Mouse (Mus musculus) hindbrain, embryonic 15.5 days (tissue): ENCODE data around the gene Nhsl2. TPM values are rescaled to one million over a fixed set of nuclear protein-coding genes. Genes with fewer than 3 reads are reported as not detected.

ENCODE experiments used
- ATAC-seq: fragments of 200-750 bp; cut with Nextera tagmentation; 2 replicates; pipeline ENCODE4 v1.8.0; 2017; ENCODE audit warnings: low read depth, moderate number of reproducible peaks, moderate TSS enrichment; ENCODE audit not compliant: low FRiP score
- H3K27ac ChIP-seq: fragments of 300-500 bp; sonication (generic); replicated peaks from 2 replicates; pipeline ENCODE4 v1.5.1; 2015; ENCODE audit warnings: mild to moderate bottlenecking, inconsistent platforms
- H3K27me3 ChIP-seq: fragments of 300-500 bp; sonication (generic); 2 replicates; pipeline ENCODE4 v1.6.1; 2015; ENCODE audit warnings: control low read depth, inconsistent platforms
- H3K36me3 ChIP-seq: fragments of 300-500 bp; sonication (generic); 2 replicates; pipeline ENCODE4 v1.6.1; 2015; ENCODE audit warnings: control low read depth, inconsistent platforms
- H3K4me1 ChIP-seq: fragments of 300-500 bp; sonication (generic); replicated peaks from 2 replicates; pipeline ENCODE4 v1.6.1; 2015; ENCODE audit warnings: control low read depth, inconsistent platforms
- H3K4me2 ChIP-seq: fragments of 300-500 bp; sonication (generic); 2 replicates; pipeline ENCODE4 v1.6.1; 2015; ENCODE audit warnings: moderate library complexity, mild to moderate bottlenecking, inconsistent platforms
- H3K4me3 ChIP-seq: fragments of 300-500 bp; sonication (generic); 2 replicates; pipeline ENCODE4 v1.5.1; 2015; ENCODE audit warnings: mild to moderate bottlenecking, inconsistent platforms
- H3K9ac ChIP-seq: fragments of 300-500 bp; sonication (generic); 2 replicates; pipeline ENCODE4 v1.6.1; 2015; ENCODE audit warnings: inconsistent platforms
- H3K9me3 ChIP-seq: fragments of 300-500 bp; sonication (generic); 2 replicates; pipeline ENCODE4 v1.6.1; 2016; ENCODE audit warnings: control low read depth, inconsistent platforms
- WGBS: fragments of 180-500 bp; shearing (Covaris S2); methylation state at CpG from one replicate; pipeline ENCODE4 v1.1.7; 2015; 5-methylcytosine and 5-hydroxymethylcytosine counted together
- polyA plus RNA-seq: library from polyadenylated mRNA; unstranded; fragments of >200 nt; fragmentation: Nextera tagmentation; extraction: Ambion mirVana; gene quantifications from 2 replicates; pipeline ENCODE4 v1.2.1, GENCODE M21; 2015

Gene Nhsl2
- polyA plus RNA-seq, 1 experiment from 2014 or later, result 6.4 TPM

DNA sequence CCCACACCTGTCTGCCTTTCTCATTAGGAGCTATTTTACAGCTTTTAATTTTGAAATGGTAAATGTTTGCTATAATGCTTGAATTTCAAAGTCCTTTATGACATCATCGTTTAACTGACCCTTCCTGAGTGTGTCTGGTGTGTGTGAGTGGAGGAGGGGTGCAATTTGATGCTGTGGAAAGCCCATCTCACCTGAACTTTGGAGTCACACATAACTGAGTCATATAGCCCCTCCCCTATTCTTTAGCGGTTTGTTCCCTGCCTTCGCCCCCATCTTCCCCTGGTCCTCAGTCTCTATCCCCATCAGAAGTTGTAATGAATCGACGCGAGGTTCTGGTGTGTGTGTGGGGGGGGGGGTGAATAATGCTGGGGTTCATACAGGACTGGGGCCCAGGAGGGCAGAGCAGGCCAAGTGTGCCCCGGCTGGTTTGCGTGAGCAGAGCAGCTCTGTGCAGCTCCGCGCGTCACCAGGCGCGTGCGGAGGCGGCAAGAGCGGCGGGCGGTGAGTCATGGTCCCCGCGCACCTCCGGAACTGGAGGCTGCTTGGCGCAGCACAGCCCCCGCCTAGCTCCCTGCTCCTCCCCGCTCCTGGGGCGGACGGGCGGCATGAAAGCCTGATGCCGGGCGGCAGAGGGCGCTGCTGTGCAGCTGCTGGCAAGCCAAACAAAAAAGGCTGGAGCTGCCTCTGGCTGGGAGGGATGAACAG is 104.8 kb downstream of the Nhsl2 start:
- 0 out of 2 replicates have a peak overlapping the region, but pooled peaks have one; percentile 38 for H3K27ac ChIP-seq
- H3K4me1 ChIP-seq, result peaks cover 9% of the 10 kb centered on the region; the same call in 1 of the 2 replicates
- peak overlapping the region; percentile 39; the same call in 1 of the 2 replicates for H3K9ac ChIP-seq
- no peaks in the 10 kb centered on the region for H3K36me3 ChIP-seq
- WGBS, result 10% methylated on average over 25 of the region's 30 CpGs
- H3K9me3 ChIP-seq, result no peaks in the 10 kb centered on the region
- H3K4me3 ChIP-seq, result peak overlapping the region; percentile 36
- peak; percentile 98 for ATAC-seq
- peak overlapping the region; percentile 65 for H3K4me2 ChIP-seq
- H3K27me3 ChIP-seq, result peaks cover 10% of the 10 kb centered on the region; the same call in 1 of the 2 replicates

DNA sequence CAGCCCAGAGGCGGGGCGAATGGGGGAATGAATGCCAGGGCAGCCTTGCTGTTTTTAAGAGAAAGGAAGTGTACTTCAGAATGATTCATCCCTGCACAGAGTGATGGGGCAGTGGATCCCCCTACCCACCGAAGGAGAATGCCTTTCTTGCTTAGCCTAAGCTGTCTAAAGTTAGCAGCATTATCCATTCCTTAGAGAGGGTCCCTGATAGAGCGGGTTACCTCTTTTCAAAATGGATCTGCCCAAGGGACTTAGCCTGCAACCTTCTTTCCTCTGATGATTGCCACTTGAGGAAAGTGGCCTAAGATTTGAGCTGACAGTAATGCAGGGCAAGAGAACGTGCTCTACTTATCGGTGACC is 105.3 kb downstream of the Nhsl2 start:
- H3K4me3 ChIP-seq, result peak overlapping the region; percentile 36

DNA sequence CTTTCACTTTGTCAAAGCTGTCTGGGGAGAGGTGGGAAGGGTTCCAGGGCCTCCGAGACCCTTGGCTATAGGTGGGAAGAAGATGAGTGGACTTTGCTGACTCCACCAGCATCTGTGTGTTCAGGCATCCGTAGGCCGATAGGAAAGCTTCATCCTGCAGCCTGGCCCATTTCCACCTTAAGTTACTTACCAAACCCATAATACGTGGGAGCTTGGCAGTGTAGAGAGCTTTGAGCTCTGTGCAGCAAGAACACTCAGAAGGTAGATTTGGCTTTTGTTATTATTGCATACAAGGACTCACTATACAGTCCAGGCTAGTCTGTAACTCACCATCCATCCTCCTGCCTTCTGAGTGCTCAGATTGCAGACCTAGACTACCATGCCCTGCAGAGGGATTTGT is 112.7 kb downstream of the Nhsl2 start:
- Histone ChIP-seq H3K4me3 (no peak overlapping the region), H3K36me3 (no peaks in the 10 kb centered on the region), H3K4me2 (no peak overlapping the region), H3K27me3 (peaks cover 16% of the 10 kb centered on the region; the same call in 1 of the 2 replicates), H3K9ac (no peak overlapping the region), H3K4me1 (no peaks in the 10 kb centered on the region), H3K9me3 (no peaks in the 10 kb centered on the region), H3K27ac (no peak overlapping the region)
- no peak for ATAC-seq
- 91% methylated on average over 4 of the region's 4 CpGs for WGBS

More for the DNA sequence above, 105.3 kb downstream of the Nhsl2 start:
- ATAC-seq, result no peak
- Histone ChIP-seq H3K4me2 (peak overlapping the region; percentile 65), H3K9me3 (no peaks in the 10 kb centered on the region), H3K4me1 (peaks cover 9% of the 10 kb centered on the region; the same call in 1 of the 2 replicates), H3K9ac (no peak overlapping the region), H3K27me3 (peaks cover 10% of the 10 kb centered on the region; the same call in 1 of the 2 replicates), H3K27ac (no peak overlapping the region), H3K36me3 (no peaks in the 10 kb centered on the region)
- WGBS, result 50% methylated on average over 5 of the region's 6 CpGs

DNA sequence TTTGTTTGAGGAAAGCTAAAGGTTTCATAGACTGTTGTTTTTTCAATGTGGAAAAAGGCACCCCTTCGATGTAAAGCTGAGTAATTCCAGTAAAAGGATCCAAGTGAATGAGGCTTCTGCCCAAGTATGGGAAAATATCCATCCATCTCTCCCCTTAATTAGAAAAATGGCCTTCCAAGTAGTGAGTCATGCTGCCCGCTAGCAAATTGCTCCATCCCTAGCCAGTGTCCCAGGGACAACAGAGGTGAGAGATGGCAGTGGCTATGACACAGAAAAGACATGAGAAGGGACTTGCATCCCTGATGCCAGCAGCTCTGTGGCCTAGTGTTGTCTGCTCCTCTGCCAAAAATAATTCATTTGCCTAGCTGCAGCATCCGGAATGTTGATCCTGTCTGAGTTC is 114.5 kb downstream of the Nhsl2 start:
- no peaks in the 10 kb centered on the region for H3K4me1 ChIP-seq
- no peaks in the 10 kb centered on the region for H3K9me3 ChIP-seq
- no peak for ATAC-seq
- peaks cover 12% of the 10 kb centered on the region; the same call in 1 of the 2 replicates for H3K27me3 ChIP-seq
- H3K36me3 ChIP-seq, result no peaks in the 10 kb centered on the region
- WGBS, result 78% methylated on average over 3 of the region's 3 CpGs
- H3K4me3 ChIP-seq, result no peak overlapping the region
- H3K4me2 ChIP-seq, result no peak overlapping the region
- H3K9ac ChIP-seq, result no peak overlapping the region
- no peak overlapping the region for H3K27ac ChIP-seq

DNA sequence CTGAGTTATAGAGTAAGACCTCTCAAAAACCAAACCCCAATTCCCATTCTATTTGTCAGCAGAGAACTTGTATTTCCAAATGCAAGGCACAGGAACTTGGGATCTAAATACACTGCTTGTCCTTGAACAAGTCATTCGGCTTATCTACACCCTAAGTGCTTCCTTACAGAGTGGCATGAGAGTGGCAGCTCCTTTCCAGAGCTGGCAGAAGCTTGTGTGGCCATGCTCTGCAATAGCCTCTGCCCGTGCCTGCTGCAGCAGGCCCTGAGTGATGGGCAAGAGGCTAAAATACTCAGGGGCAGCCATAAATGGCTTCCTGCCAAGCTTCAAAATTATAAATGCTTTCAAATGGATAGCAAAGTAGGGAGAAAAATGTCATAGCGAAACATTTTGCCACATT is 123.8 kb downstream of the Nhsl2 start:
- H3K4me1 ChIP-seq, result no peaks in the 10 kb centered on the region
- no peak overlapping the region for H3K27ac ChIP-seq
- H3K9me3 ChIP-seq, result no peaks in the 10 kb centered on the region
- no peaks in the 10 kb centered on the region for H3K36me3 ChIP-seq
- 84% methylated on average over 3 of the region's 3 CpGs for WGBS
- H3K27me3 ChIP-seq, result peaks cover 8% of the 10 kb centered on the region; the same call in 1 of the 2 replicates
- ATAC-seq, result no peak
- no peak overlapping the region for H3K4me2 ChIP-seq
- no peak overlapping the region for H3K9ac ChIP-seq
- no peak overlapping the region for H3K4me3 ChIP-seq

DNA sequence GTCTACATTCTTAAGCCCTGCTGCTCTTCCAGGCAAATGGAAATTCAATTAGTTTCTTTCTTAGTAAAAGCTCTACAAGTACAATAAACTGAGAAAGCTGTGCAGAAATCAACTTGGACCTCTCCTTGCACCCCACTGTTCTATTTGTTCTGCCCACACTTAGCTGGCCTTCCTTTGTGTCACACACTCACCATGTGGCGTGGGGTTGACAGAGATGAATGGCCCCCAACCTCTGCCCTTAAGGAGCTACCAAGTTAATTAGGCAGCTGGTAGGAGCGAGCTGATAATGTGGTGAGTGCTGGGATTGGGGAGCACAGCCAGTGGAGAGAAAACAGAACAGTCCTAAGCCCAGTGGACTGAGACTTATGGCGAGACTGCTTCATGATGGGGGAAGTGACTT is 127.7 kb downstream of the Nhsl2 start:
- H3K4me3 ChIP-seq, result no peak overlapping the region
- H3K27ac ChIP-seq, result no peak overlapping the region
- 0 out of 2 replicates have a peak, but pooled peaks cover 14% of the 10 kb centered on the region for H3K27me3 ChIP-seq
- no peak overlapping the region for H3K4me2 ChIP-seq
- no peaks in the 10 kb centered on the region for H3K9me3 ChIP-seq
- no peaks in the 10 kb centered on the region for H3K4me1 ChIP-seq
- WGBS, result 28% methylated on average over 3 of the region's 3 CpGs
- ATAC-seq, result no peak
- no peaks in the 10 kb centered on the region for H3K36me3 ChIP-seq
- H3K9ac ChIP-seq, result no peak overlapping the region

DNA sequence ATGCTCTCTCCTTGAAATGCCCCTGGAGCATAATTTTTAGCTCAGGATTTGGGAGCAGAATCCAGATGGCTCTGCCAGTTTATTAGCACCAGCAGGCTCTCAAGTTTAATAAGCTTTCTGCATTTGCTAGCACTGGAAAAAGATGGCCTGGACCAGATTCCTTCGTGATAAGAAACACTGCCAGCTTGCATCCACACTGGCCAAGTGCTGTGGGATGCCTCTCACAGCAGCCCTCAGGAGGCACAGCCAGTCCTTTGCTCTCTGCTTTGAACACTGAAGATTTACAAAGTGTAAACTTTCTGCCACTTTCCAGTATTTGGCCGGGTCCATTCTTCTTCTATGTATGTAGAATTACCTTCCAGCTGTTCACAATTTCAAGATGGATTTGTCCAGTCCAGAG is 129.7 kb downstream of the Nhsl2 start:
- WGBS, result 49% methylated on average over 2 of the region's 2 CpGs

DNA sequence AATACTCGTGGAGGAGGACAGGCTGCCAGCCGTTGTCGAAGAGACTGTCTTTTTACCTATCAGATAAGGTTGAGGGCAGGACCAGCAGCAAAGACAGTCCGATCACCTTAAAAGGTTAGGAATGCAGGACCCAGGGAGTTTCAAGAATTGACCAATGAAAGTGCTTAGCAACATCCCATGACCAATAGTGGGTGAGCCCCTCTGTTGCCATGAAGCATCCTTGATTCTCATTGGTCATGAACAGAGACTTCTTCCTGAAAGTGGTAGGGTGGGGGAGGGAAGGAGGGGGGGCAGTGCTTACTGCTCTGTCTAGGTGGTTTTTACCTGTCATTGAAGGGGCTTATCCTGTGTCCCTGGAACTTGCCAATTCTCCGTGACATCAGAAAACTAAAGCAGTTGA is 130.1 kb downstream of the Nhsl2 start:
- Histone ChIP-seq H3K27me3 (0 out of 2 replicates have a peak, but pooled peaks cover 12% of the 10 kb centered on the region), H3K4me3 (no peak overlapping the region), H3K4me2 (0 out of 2 replicates have a peak overlapping the region, but pooled peaks have one; percentile 14), H3K9ac (no peak overlapping the region), H3K9me3 (no peaks in the 10 kb centered on the region), H3K27ac (0 out of 2 replicates have a peak overlapping the region, but pooled peaks have one; percentile 34), H3K36me3 (no peaks in the 10 kb centered on the region), H3K4me1 (no peaks in the 10 kb centered on the region)
- WGBS, result 59% methylated on average over 5 of the region's 5 CpGs
- ATAC-seq, result peak; percentile 82

More for the DNA sequence above, 129.7 kb downstream of the Nhsl2 start:
- H3K4me2 ChIP-seq, result 0 out of 2 replicates have a peak overlapping the region, but pooled peaks have one; percentile 14
- no peaks in the 10 kb centered on the region for H3K9me3 ChIP-seq
- no peaks in the 10 kb centered on the region for H3K36me3 ChIP-seq
- no peak overlapping the region for H3K4me3 ChIP-seq
- peak overlapping the region; percentile 34 for H3K27ac ChIP-seq
- H3K9ac ChIP-seq, result no peak overlapping the region
- H3K4me1 ChIP-seq, result no peaks in the 10 kb centered on the region
- ATAC-seq, result 0 out of 2 replicates have a peak, but pooled peaks have one; percentile 7
- 0 out of 2 replicates have a peak, but pooled peaks cover 9% of the 10 kb centered on the region for H3K27me3 ChIP-seq

DNA sequence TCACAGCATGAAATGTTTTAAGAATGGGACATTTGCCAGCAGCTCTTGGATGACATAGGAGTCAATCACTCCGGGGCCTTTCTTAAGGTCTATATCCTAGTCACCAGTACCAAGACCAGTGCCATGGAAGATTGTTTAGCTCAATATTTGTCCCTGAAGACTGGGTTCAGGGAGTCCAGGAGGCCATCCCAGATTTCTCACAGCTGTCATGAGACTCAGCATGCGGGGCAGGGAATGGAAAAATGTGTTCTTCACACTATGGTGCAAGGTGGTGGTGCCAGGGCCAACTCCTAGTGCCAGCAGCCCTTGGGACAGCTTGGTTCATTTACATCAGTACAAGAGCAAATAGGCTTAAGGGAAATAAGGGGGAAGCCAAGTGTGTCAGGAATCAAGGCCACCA is 131.4 kb downstream of the Nhsl2 start:
- Histone ChIP-seq H3K4me2 (no peak overlapping the region), H3K4me3 (no peak overlapping the region), H3K9ac (no peak overlapping the region), H3K27ac (no peak overlapping the region), H3K9me3 (no peaks in the 10 kb centered on the region), H3K4me1 (no peaks in the 10 kb centered on the region), H3K36me3 (no peaks in the 10 kb centered on the region), H3K27me3 (0 out of 2 replicates have a peak, but pooled peaks cover 12% of the 10 kb centered on the region)
- WGBS, result 72% methylated on average over 2 of the region's 2 CpGs
- ATAC-seq, result no peak

DNA sequence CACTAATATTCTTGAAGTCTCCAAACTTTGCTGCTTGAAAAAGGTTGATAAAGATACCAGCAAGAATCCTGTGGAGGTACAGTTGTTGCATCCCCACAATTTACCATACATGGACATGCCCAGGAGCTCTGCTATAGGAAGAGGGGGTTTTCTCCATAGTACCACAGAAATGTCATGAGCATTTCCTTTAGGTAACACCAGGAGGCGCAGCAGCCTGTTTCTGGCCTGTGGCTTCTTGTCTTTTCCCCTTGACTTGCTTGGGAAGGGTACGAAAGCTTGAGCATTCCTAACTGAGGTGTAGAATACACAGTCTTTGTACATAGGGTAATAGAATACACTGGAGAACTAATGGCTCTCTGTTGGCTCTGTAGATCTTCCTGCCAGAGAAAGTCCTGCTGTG is 132.3 kb downstream of the Nhsl2 start:
- H3K9ac ChIP-seq, result no peak overlapping the region
- WGBS, result 38% methylated on average over 2 of the region's 2 CpGs
- no peaks in the 10 kb centered on the region for H3K9me3 ChIP-seq
- H3K27ac ChIP-seq, result no peak overlapping the region
- no peak overlapping the region for H3K4me3 ChIP-seq
- H3K27me3 ChIP-seq, result 0 out of 2 replicates have a peak, but pooled peaks cover 11% of the 10 kb centered on the region
- H3K36me3 ChIP-seq, result no peaks in the 10 kb centered on the region
- ATAC-seq, result no peak
- H3K4me1 ChIP-seq, result no peaks in the 10 kb centered on the region
- H3K4me2 ChIP-seq, result no peak overlapping the region

DNA sequence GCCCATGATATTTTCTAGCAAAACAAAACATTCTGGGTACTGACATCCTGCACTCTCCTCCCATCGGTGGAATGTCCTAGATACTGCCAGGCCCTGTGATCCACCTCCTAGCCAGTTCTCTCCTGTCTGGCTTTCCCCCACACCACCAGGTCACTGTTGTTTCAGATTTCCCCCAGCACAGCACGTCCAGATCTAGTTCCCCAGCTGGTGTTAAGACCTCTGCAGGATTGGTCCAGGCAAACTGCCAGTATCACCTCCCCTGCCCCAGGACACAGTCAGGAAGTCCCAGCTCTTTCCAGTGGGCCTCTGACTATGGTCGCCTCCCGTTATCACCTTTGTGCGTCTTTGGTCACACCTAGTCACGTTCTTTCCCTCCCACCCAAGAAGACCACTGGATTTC is 134.5 kb downstream of the Nhsl2 start:
- no peak overlapping the region for H3K27ac ChIP-seq
- no peak overlapping the region for H3K4me3 ChIP-seq
- H3K36me3 ChIP-seq, result no peaks in the 10 kb centered on the region
- ATAC-seq, result no peak
- H3K27me3 ChIP-seq, result 0 out of 2 replicates have a peak, but pooled peaks cover 7% of the 10 kb centered on the region
- H3K4me2 ChIP-seq, result no peak overlapping the region
- H3K9ac ChIP-seq, result no peak overlapping the region
- no peaks in the 10 kb centered on the region for H3K9me3 ChIP-seq
- H3K4me1 ChIP-seq, result 0 out of 2 replicates have a peak, but pooled peaks cover 3% of the 10 kb centered on the region
- 75% methylated on average over 6 of the region's 6 CpGs for whole genome bisulfite sequencing

DNA sequence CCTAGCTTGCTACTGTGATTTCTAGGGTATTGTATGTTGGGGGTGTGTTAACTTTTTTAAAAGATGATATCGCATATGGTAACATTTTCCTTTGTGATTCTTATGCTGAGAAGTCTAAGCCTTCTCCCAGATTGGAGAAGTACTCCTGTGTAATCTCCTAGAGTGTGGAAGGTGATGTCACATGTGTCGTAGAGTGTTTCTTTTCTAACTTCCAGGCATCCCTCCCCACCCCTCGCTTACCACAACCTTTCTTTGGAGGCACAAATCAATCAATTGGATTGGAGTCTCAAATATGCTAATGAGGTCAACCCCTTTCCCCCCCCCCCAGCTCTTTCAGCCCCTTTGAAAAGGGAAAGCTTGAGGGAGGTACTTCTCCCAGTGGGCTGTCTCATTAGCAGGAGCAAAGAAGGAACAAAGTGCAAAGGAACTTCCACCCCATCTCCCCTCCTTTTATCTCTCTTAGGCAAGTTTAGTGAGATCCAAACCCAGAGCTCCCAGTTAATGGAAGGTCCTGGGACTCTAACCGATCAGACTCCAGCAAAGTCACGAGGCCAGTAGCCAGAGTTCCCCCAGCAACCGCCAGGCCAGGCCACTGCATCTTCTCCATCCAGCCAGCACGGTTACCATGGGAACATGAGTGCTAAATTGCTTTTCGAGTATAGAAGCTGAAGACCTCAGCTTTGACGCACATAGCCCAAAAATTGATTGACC is 137.6 kb downstream of the Nhsl2 start:
- WGBS, result 27% methylated on average over 9 of the region's 9 CpGs
- Histone ChIP-seq H3K4me3 (no peak overlapping the region), H3K4me1 (0 out of 2 replicates have a peak, but pooled peaks cover 3% of the 10 kb centered on the region), H3K27ac (no peak overlapping the region), H3K9me3 (no peaks in the 10 kb centered on the region), H3K27me3 (peaks cover 11% of the 10 kb centered on the region), H3K4me2 (no peak overlapping the region), H3K9ac (no peak overlapping the region), H3K36me3 (no peaks in the 10 kb centered on the region)
- ATAC-seq, result no peak
